ENCODE assay signal across 19 mouse cellular contexts in the genomic region with DNA sequence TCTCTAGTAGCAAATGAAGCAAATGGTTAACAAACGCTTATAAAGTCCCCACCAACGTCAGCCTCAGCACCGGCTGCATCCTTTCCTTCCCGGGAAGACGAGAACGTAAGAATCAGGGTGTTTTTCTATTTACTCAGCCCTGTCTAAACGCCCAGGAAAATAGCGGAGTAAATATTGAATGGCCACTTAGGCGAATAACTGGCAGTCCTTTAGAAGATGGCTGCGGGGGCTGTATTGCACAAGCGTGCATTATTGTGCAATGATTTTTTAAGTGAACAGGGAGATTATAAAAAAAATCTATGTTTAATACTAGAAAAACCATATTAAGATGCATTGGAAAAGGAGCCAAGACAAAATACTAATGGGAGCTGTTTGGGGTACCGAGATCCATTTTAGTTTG.
DNase-seq lines count a peak whose midpoint lies in the region; ATAC-seq and TF ChIP-seq lines count a peak whose summit lies in the region.
"Had no signal": no experiment of that assay in that cellular context is flagged by ENCODE, and none has a peak within 500 bp of the region (broad histone marks: within the 10 kb centered on the region; RNA-seq: fewer than 3 reads in every experiment).

No protein-coding gene starts in this region.

- H3K27me3 ChIP-seq in limb, embryonic 15.5 days: no peaks in the 10 kb centered on the region
- no peaks in the 10 kb centered on the region for H3K27me3 ChIP-seq in limb, embryonic 10.5 days (ENCODE audit: low read depth, poor library complexity, severe bottlenecking)
- H3K27me3 ChIP-seq in forebrain, embryonic 15.5 days: no peaks in the 10 kb centered on the region
- H3K27me3 ChIP-seq: heart, embryonic 15.5 days had no signal

- H3K4me2 ChIP-seq in limb, embryonic 15.5 days: no peak overlapping the region
- no peak overlapping the region for H3K4me2 ChIP-seq in forebrain, embryonic 15.5 days (replicated peaks)
- H3K4me2 ChIP-seq: heart, embryonic 15.5 days had no signal

- no peaks in the 10 kb centered on the region for H3K9me3 ChIP-seq in limb, embryonic 15.5 days
- H3K9me3 ChIP-seq in limb, embryonic 10.5 days (replicated peaks): no peaks in the 10 kb centered on the region
- H3K9me3 ChIP-seq in forebrain, embryonic 15.5 days: no peaks in the 10 kb centered on the region
- H3K9me3 ChIP-seq: heart, embryonic 15.5 days had no signal

- 61% methylated on average over 12 of the region's 12 CpGs for WGBS in limb, embryonic 15.5 days
- 82% methylated on average over 12 of the region's 12 CpGs for WGBS in limb, embryonic 10.5 days
- 57% methylated on average over 12 of the region's 12 CpGs for WGBS in forebrain, embryonic 15.5 days

- no peak for DNase-seq in limb, embryonic 10.5 days (ENCODE audit: low spot score)
- DNase-seq in lung, postnatal 14 days: peak; percentile 41
- DNase-seq in cerebellum, postnatal 36 days: no peak
- DNase-seq: cerebellum, adult 9-11 months; gastrocnemius, postnatal 25 days; heart, adult 2 months; kidney, adult 2 months; kidney, postnatal 10 days; left cerebral cortex, postnatal 4 days; retina, postnatal 1 day; right cerebral cortex, postnatal 4 days; thymus, adult 2 months had no signal

- no peak for TF ChIP-seq CTCF in embryonic fibroblast, embryonic 13.5 days (IDR thresholded peaks at IDR 0.05; ENCODE audit: borderline replicate concordance, insufficient read depth, low read length)

- TF ChIP-seq POLR2A in embryonic fibroblast, embryonic 13.5 days (IDR thresholded peaks at IDR 0.05; ENCODE audit: low read depth, low read length): no peak

- peaks cover 21% of the 10 kb centered on the region for H3K4me1 ChIP-seq in limb, embryonic 15.5 days
- H3K4me1 ChIP-seq in limb, embryonic 10.5 days: peaks cover 45% of the 10 kb centered on the region
- peaks cover 4% of the 10 kb centered on the region; the same call in 1 of the 2 replicates for H3K4me1 ChIP-seq in brown adipose tissue, adult 24 weeks (ENCODE audit: control insufficient read depth, insufficient read depth, insufficient read length, low read length)
- peaks cover 4% of the 10 kb centered on the region; the same call in 1 of the 2 replicates for H3K4me1 ChIP-seq in embryonic fibroblast, embryonic 13.5 days (ENCODE audit: control insufficient read depth, insufficient read depth, low read length)
- 0 out of 2 replicates have a peak, but pooled peaks cover 3% of the 10 kb centered on the region for H3K4me1 ChIP-seq in forebrain, embryonic 15.5 days

- H3K27ac ChIP-seq in limb, embryonic 15.5 days: peak overlapping the region; percentile 27; the same call in 1 of the 2 replicates
- H3K27ac ChIP-seq in limb, embryonic 10.5 days: no peak overlapping the region
- peak overlapping the region; percentile 58; the same call in 1 of the 2 replicates for H3K27ac ChIP-seq in brown adipose tissue, adult 24 weeks (replicated peaks; ENCODE audit: low read depth, low read length)
- H3K27ac ChIP-seq in embryonic fibroblast, embryonic 13.5 days (ENCODE audit: insufficient read depth, low read length): peak overlapping the region; percentile 54; the same call in 1 of the 2 replicates
- no peak overlapping the region for H3K27ac ChIP-seq in forebrain, embryonic 15.5 days (replicated peaks)
- H3K27ac ChIP-seq: heart, adult 2 months had no signal

- no peaks in the 10 kb centered on the region for H3K36me3 ChIP-seq in limb, embryonic 15.5 days
- H3K36me3 ChIP-seq in limb, embryonic 10.5 days: no peaks in the 10 kb centered on the region
- H3K36me3 ChIP-seq in forebrain, embryonic 15.5 days: no peaks in the 10 kb centered on the region
- H3K36me3 ChIP-seq: heart, embryonic 15.5 days had no signal

- H3K9ac ChIP-seq in limb, embryonic 15.5 days: no peak overlapping the region
- H3K9ac ChIP-seq in forebrain, embryonic 15.5 days (replicated peaks): no peak overlapping the region
- H3K9ac ChIP-seq: heart, embryonic 15.5 days had no signal

- H3K4me3 ChIP-seq in limb, embryonic 15.5 days: no peak overlapping the region
- H3K4me3 ChIP-seq in limb, embryonic 10.5 days: no peak overlapping the region
- peak overlapping the region; percentile 52 for H3K4me3 ChIP-seq in brown adipose tissue, adult 24 weeks (ENCODE audit: insufficient read depth, low read depth, low read length)
- H3K4me3 ChIP-seq in embryonic fibroblast, embryonic 13.5 days (ENCODE audit: insufficient read depth, low read length): no peak overlapping the region
- H3K4me3 ChIP-seq in forebrain, embryonic 15.5 days: no peak overlapping the region
- H3K4me3 ChIP-seq: erythroblast, embryonic 14.5 days; heart, adult 2 months; heart, embryonic 15.5 days had no signal

- ATAC-seq in limb, embryonic 15.5 days (ENCODE audit: insufficient number of reproducible peaks, low FRiP score, low TSS enrichment, low read depth): no peak
- ATAC-seq in forebrain, embryonic 15.5 days (replicated peaks): no peak
- ATAC-seq: forebrain, embryonic 14.5 days had no signal

Comparison
In these comparisons a context has a peak if more than half of its experiments do, and no peak if none do; other contexts are left out.
1. H3K27ac ChIP-seq: peak in limb, embryonic 15.5 days (single experiment), brown adipose tissue, adult 24 weeks (single experiment) and embryonic fibroblast, embryonic 13.5 days (single experiment); none in limb, embryonic 10.5 days (single experiment) and forebrain, embryonic 15.5 days (single experiment).